Mouse (Mus musculus) embryo, embryonic 11 days (tissue): ENCODE results near the gene Glt6d1.

Experiments
- DNase-seq: peaks from one replicate; pipeline ENCODE4 v3.0.0-alpha.2; 2015

The Glt6d1 gene

DNA sequence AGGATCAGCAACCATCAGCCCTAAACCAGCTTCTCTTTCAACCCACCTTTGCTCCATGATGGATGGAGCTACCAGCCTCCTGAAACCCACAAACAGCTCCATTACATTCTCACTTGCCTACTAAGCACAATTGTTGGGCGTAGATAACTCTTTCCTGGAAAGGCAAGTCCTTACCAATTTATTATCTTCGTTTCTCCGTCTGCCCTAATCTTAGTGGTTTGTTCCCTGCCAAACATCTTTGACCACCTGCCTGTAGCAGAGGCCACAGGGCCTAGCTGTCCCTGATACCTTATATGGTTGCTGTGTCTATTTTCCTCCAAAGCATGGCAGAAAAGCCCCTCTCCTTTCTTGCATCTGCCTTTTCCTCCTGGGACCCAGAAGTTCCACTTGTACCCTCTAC lies 26.6 kb downstream of the Glt6d1 start:
- no peak for DNase-seq

DNA sequence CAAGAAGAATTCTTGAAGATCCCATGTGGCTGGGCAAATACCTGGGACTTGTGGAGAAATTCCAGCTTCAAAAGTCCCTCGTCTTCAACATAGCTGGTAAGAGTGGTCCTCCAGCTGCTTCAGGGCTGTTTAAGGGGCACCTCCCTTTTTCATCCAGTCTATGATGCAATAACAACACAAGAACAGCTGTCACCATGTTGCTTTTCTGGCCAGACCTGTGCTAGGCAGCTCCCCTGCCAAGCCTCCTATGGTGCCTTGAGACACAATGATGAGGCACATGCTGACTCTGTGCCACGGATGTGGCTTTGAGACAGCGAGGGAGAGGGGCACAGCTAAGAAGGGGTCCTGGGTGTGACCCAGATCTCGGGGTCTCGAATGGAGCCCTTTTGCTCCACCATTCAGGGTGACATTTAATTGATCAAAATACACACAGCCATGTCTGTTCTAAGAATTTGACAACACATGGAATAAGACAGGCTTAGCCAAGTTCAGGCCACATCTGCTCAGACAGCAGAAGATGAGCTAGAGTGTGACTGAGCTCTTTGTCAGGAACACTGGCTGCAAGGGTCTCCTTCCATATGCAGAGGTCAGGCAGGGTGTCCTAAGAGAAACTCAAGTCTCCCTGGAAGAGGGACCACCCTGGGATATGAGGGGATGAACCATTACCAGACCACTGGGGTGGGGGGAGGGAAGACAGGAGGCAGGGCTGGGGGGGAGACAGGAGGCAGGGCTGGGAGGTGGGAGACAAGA lies 29.9 kb downstream of the Glt6d1 start:
- DNase-seq = peak; percentile 32

DNA sequence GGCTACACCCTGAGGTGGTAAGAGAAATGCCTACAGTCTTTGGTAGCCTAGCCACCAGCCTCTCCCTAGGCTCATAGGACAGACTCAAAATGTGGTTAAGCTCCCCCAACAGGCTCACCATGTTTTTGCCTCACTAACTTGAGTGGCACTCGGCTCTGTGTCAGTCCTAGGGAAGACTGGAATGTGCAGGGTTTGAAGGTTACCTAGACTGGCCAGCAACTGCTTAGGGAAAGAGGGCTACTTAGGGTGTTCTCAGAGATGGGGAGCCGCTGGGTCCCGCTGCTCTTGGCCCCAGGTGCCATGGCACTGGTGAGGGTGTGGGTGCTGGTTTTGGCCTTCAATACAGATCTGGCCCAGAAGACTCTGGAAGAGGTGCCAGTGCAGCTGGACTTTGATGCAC lies 33.7 kb downstream of the Glt6d1 start, which contains the start of gene Gm13539:
Gm13539 (plus strand) TSS at position 301 of the 400 bp plus-strand sequence.
- DNase-seq = no peak

DNA sequence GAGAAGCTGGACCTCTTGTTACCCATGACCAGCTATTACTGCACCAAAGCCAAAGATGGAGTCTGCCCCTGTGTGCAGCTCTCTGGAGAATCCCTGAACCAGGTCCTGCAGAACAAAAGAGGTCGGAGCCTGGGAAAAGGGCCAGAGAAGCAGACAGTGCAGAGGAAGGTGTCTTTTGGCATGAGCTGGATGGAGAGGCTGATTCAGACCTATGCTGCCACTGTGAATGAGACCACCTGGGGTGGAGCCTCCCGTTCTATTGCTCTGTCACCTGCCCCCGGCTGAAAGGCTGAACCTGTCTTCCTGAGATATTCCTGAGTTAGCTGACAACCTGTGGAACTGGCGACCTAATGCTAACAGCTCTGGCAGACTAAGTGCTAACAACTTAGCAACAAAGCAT lies 34.7 kb downstream of the Glt6d1 start:
- no peak for DNase-seq

DNA sequence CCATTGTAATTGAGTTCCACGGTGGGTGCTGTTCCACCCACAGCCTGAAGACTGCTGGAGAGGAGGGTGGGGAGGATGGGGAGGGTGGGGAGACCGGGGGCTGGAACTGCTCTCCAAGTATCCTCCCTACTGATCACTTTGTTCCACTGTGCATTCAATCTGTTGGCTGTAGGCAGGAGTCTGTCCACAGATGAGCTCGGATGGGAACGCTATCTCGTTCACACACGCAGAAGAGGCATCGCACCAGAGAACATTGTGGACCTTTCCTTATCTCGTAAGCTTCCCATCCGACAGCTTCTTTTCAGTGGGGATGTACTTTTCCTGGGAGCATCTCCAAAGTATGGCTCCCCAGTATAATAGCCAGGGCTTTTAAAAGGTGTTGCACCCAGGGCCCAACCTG lies 36.6 kb downstream of the Glt6d1 start:
- no peak for DNase-seq

DNA sequence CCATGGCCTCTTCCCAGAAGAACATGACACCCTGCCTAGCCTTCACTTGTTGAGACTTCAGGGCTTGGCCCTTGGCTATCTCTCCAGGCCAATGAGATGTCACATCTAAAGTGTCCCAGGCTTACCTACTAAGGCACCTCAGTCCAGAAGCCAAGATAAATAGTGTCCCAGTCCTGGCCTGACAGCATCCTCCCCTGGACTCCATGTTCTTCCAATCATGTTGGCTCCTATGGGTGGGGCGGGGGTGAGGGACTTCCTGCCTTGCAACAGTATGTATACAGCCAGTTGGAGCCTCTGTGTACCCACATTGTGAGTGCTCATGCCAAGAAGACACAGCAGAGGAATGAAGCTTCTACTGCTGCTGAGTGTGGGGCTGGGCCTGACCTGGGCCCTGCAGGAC lies 38.9 kb downstream of the Glt6d1 start, which contains the start of gene Lcn11:
Lcn11 (plus strand) TSS at position 301 of the 400 bp plus-strand sequence.
- DNase-seq = no peak

DNA sequence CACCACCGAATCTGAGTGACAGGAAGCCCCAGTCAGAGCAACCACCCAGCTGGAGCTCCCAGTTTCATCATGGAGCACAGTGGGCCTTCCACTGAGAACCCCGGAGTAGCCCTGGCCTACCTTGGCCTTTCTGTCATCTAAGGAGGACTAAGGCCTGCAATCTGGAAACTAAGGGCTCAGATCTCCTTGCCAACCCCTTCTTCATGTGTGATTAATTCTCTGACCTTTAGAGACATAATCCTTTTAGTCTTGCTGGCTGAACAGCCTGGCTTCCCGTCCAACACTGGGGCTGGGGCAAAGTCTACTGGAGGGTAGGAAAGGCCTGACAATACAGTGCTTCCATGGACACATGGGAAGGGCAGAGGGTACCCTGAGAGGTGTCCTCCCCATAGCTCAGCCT lies 39.7 kb downstream of the Glt6d1 start:
- no peak for DNase-seq

DNA sequence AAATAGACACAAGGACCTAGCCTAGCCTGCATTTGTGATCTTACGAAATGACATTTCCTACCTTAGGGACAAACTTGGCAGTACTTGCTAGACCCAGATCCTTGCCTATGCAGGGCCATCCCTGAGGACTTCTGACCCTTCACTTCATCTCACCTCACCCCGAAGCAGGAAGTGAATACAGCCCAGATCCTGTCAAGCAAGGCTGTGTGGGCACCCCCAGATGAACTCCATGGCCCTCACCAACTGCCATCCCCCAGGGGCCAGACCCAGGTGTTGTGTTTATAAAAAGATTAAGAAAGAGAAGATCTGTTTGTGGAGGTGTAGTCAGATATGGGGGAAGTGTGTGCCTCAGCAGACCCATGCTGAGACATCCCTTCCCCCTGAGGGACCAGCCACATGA lies 41.0 kb downstream of the Glt6d1 start:
- no peak for DNase-seq

DNA sequence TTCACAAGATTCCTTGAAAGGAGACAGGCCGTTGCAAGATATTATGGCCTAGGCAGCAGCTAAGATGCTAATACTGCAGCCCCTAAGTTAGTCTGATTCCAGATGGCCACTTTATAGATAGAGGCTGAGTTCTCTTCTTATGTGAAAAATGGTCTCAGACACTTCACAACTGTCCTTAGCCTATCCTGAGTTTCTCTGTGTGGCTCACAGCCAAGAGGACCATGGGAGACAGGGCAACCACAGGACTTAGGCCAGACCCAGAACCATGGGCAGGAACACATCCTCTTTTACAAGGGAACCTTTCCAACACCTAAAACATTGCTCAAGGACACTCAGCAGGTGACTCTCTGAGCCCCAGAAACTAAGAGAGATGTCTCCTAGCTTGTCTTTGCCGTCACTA lies 42.1 kb downstream of the Glt6d1 start:
- no peak for DNase-seq

DNA sequence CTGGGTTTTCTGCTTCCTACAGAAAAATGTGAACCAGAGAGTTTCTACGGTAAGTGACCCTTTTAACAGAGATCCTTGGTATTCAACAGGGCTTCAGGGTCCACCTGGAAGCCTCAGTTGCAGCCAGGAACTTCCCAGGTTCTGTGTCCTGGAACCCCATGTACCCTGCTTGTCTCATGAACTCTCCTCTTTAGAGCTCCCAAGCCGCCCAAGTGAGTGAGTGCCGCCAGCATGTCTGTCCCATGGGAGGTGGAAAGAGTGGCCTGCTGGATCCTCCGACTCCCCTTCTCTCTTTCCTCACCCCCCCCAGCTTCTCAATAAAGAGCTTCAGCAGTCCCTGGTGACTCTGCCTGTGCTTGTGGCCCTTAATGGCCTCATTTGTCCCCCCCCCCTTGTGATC lies 47.9 kb downstream of the Glt6d1 start:
- DNase-seq = no peak

DNA sequence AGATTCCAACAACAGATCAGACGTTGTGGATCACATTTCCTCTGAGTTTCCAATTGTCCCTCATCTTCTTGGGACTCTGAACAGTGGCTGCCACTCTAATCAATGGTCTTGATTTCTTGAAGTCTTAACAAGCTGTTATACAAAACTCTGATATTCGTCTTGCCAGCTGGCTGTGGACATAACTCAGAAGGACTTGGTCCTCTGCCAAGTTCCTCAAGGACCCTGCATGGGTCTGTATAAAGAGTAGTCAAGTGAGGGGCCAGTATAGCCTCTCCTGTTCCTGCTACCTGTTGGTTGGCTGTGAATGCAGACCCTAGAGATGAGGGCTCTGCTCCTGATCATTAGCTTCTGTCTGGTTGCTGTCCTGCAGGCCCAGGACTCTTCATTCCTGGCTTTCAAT lies 50.4 kb downstream of the Glt6d1 start, which contains the start of gene Lcn3:
Lcn3 (plus strand) TSS at position 301 of the 400 bp plus-strand sequence.
- no peak for DNase-seq

DNA sequence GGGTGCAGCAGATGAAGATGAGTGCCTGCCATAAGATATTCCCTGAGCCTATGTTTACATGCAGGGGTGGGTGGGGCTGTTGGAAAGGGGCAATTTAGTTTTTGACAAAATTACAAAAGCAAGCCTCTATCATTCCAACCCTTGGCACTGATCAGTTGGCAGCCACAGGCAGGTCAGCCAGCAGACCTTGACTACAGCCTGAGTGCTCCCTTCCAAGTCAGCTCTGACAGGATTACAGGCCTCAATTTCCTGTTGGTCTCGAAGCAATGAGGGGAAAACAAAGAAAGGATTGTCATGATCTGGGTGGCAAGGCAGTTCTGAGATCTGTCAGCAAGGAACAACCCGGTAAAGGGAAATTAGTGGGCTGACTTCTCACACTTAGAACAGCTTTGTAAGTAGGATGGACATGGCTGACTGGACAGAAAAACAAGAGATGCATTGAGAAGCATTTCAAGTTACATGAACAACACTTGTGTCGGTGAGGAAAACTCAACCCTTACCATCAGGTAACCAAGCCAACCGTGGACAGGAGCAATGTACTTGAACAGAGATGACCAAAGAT lies 57.5 kb downstream of the Glt6d1 start:
- no peak for DNase-seq

DNA sequence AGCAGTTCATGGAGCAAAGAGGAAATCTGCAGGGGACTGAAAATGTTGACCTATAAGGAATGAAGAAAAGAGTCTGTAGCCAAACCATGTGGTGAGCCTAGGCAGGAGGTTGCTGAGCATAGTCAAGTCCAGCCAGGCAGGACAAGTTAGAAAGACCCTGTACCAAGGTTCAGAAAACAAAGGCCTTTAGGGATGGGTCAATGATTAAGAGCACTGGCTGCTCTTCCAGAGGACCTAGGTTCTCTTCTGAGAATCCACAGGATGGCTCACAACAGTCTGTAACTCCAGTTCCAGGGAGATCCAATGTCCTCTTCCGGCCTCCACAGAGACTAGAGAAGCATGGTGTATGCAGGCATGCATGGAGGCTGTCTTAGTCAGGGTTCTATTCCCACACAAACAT lies 61.4 kb downstream of the Glt6d1 start:
- no peak for DNase-seq
